Mouse (Mus musculus) splenic B cell, adult 2 months (primary cell): ENCODE data around the gene Olfr641.

Experiments
- DNase-seq: peaks from one replicate; pipeline ENCODE4 v3.0.0-alpha.2; 2011; ENCODE audit warnings: low read depth, low spot score
- H3K27me3 ChIP-seq: 2 replicates; pipeline ENCODE4 v1.6.1; 2012; ENCODE audit warnings: mild to moderate bottlenecking, low read length, moderate library complexity, mixed read lengths; ENCODE audit not compliant: control insufficient read depth, poor library complexity, insufficient read depth, severe bottlenecking
- H3K36me3 ChIP-seq: 2 replicates; pipeline ENCODE4 v1.6.1; 2012; ENCODE audit warnings: mild to moderate bottlenecking, low read length, moderate library complexity, mixed read lengths; ENCODE audit not compliant: control insufficient read depth, poor library complexity, insufficient read depth, severe bottlenecking

The Olfr641 gene

GRCm38 (mm10) chr7:104035145-104035544, at the start of gene Olfr641:
Gene Olfr641 (plus strand): TSS chr7:104035445.
- no peak for DNase-seq
- no peaks in the 10 kb centered on the region for H3K27me3 ChIP-seq
- H3K36me3 ChIP-seq, result no peaks in the 10 kb centered on the region

GRCm38 (mm10) chr7:103998446-103998845, 36.8 kb upstream of the Olfr641 start, which contains the start of gene Olfr638:
Gene Olfr638 (plus strand): TSS chr7:103998746.
- DNase-seq, result no peak
- no peaks in the 10 kb centered on the region for H3K36me3 ChIP-seq
- H3K27me3 ChIP-seq, result no peaks in the 10 kb centered on the region

- no peaks in the 10 kb centered on the region for H3K27me3 ChIP-seq
- no peak for DNase-seq
- no peaks in the 10 kb centered on the region for H3K36me3 ChIP-seq
These were observed 36.1 kb upstream of the Olfr641 start for GRCm38 (mm10) chr7:103999124-103999523.

- DNase-seq, result no peak
- Histone ChIP-seq H3K27me3 (no peaks in the 10 kb centered on the region), H3K36me3 (no peaks in the 10 kb centered on the region)
These were observed 18.0 kb upstream of the Olfr641 start, which contains the start of gene Olfr639 for GRCm38 (mm10) chr7:104017203-104017602. Gene Olfr639 (minus strand): TSS chr7:104017303.

GRCm38 (mm10) chr7:104018953-104019352, 16.3 kb upstream of the Olfr641 start:
- no peak for DNase-seq
- Histone ChIP-seq H3K27me3 (no peaks in the 10 kb centered on the region), H3K36me3 (no peaks in the 10 kb centered on the region)

GRCm38 (mm10) chr7:104021651-104022050, 13.6 kb upstream of the Olfr641 start:
- DNase-seq, result no peak
- H3K27me3 ChIP-seq, result no peaks in the 10 kb centered on the region

GRCm38 (mm10) chr7:104025473-104025872, 9.8 kb upstream of the Olfr641 start, which contains the start of gene Olfr640:
Gene Olfr640 (minus strand): TSS chr7:104025573.
- H3K27me3 ChIP-seq, result no peaks in the 10 kb centered on the region
- no peaks in the 10 kb centered on the region for H3K36me3 ChIP-seq
- DNase-seq, result no peak

More at GRCm38 (mm10) chr7:104021651-104022050, 13.6 kb upstream of the Olfr641 start:
- no peaks in the 10 kb centered on the region for H3K36me3 ChIP-seq

- Histone ChIP-seq H3K27me3 (no peaks in the 10 kb centered on the region), H3K36me3 (no peaks in the 10 kb centered on the region)
- no peak for DNase-seq
These were observed 8.3 kb upstream of the Olfr641 start for GRCm38 (mm10) chr7:104026978-104027377.

GRCm38 (mm10) chr7:104050745-104051144, 15.5 kb downstream of the Olfr641 start:
- H3K27me3 ChIP-seq, result no peaks in the 10 kb centered on the region
- no peak for DNase-seq
- H3K36me3 ChIP-seq, result no peaks in the 10 kb centered on the region

- Histone ChIP-seq H3K36me3 (no peaks in the 10 kb centered on the region), H3K27me3 (no peaks in the 10 kb centered on the region)
- no peak for DNase-seq
These were observed 17.3 kb downstream of the Olfr641 start, which contains the start of gene Olfr642 for GRCm38 (mm10) chr7:104052566-104052965. Gene Olfr642 (minus strand): TSS chr7:104052666.

GRCm38 (mm10) chr7:104059215-104059614, 24.0 kb downstream of the Olfr641 start:
- Histone ChIP-seq H3K27me3 (no peaks in the 10 kb centered on the region), H3K36me3 (no peaks in the 10 kb centered on the region)
- DNase-seq, result no peak

- H3K27me3 ChIP-seq, result no peaks in the 10 kb centered on the region
- no peak for DNase-seq
- no peaks in the 10 kb centered on the region for H3K36me3 ChIP-seq
These were observed 26.1 kb downstream of the Olfr641 start, which contains the start of gene 4930516K23Rik for GRCm38 (mm10) chr7:104061345-104061744. Gene 4930516K23Rik (minus strand): TSS chr7:104061445.

GRCm38 (mm10) chr7:104071769-104072168, 36.5 kb downstream of the Olfr641 start, which contains the start of gene Olfr644:
Gene Olfr644 (minus strand): TSS chr7:104071869.
- Histone ChIP-seq H3K36me3 (no peaks in the 10 kb centered on the region), H3K27me3 (no peaks in the 10 kb centered on the region)
- no peak for DNase-seq

GRCm38 (mm10) chr7:104085365-104085764, 50.1 kb downstream of the Olfr641 start, which contains the start of gene Olfr645:
Gene Olfr645 (minus strand): TSS chr7:104085465.
- no peak for DNase-seq
- no peaks in the 10 kb centered on the region for H3K27me3 ChIP-seq
- H3K36me3 ChIP-seq, result no peaks in the 10 kb centered on the region
